7 mouse cellular contexts compared by ENCODE assay signal in genomic region chr4:44973871-44974270, GRCm38 (mm10). TPM values are rescaled to one million over a fixed set of nuclear protein-coding genes. Genes with fewer than 3 reads are reported as not detected.
DNase-seq lines count a peak whose midpoint lies in the region; ATAC-seq lines count a peak whose summit lies in the region.

No protein-coding gene starts in this region.

- 0 out of 2 replicates have a peak, but pooled peaks have one; percentile 21 for ATAC-seq in lung, embryonic 16.5 days (ENCODE audit: low read depth)
- no peak for ATAC-seq in forebrain, embryonic 13.5 days
- peak; percentile 66; the same call in 1 of the 2 replicates for ATAC-seq in limb, embryonic 15.5 days (ENCODE audit: insufficient number of reproducible peaks, low FRiP score, low TSS enrichment, low read depth)
- no peak for ATAC-seq in stomach, embryonic 15.5 days (ENCODE audit: insufficient read depth, low FRiP score, low read depth)

- no peak overlapping the region for H3K27ac ChIP-seq in lung, embryonic 16.5 days (ENCODE audit: low read length)
- H3K27ac ChIP-seq in forebrain, embryonic 13.5 days: no peak overlapping the region
- no peak overlapping the region for H3K27ac ChIP-seq in limb, embryonic 15.5 days
- no peak overlapping the region for H3K27ac ChIP-seq in stomach, embryonic 15.5 days

- H3K9me3 ChIP-seq in lung, embryonic 16.5 days (ENCODE audit: control insufficient read depth, low read length): no peaks in the 10 kb centered on the region
- H3K9me3 ChIP-seq in forebrain, embryonic 13.5 days (replicated peaks): no peaks in the 10 kb centered on the region
- H3K9me3 ChIP-seq in limb, embryonic 15.5 days: no peaks in the 10 kb centered on the region
- no peaks in the 10 kb centered on the region for H3K9me3 ChIP-seq in stomach, embryonic 15.5 days

- H3K4me2 ChIP-seq in lung, embryonic 16.5 days (ENCODE audit: low read depth, low read length): peak overlapping the region; percentile 46
- peak overlapping the region; percentile 38 for H3K4me2 ChIP-seq in forebrain, embryonic 13.5 days
- H3K4me2 ChIP-seq in limb, embryonic 15.5 days: peak overlapping the region; percentile 32; the same call in 1 of the 2 replicates
- peak overlapping the region; percentile 41 for H3K4me2 ChIP-seq in stomach, embryonic 15.5 days

- 41% methylated on average over 14 of the region's 14 CpGs for WGBS in lung, embryonic 16.5 days
- WGBS in forebrain, embryonic 13.5 days: 56% methylated on average over 14 of the region's 14 CpGs
- 50% methylated on average over 14 of the region's 14 CpGs for WGBS in limb, embryonic 15.5 days
- WGBS in stomach, embryonic 15.5 days: 47% methylated on average over 14 of the region's 14 CpGs

- peaks cover 4% of the 10 kb centered on the region; the same call in 1 of the 2 replicates for H3K4me1 ChIP-seq in lung, embryonic 16.5 days (replicated peaks; ENCODE audit: control insufficient read depth, insufficient read depth, low read length)
- H3K4me1 ChIP-seq in forebrain, embryonic 13.5 days: peaks cover 7% of the 10 kb centered on the region
- H3K4me1 ChIP-seq in limb, embryonic 15.5 days: peaks cover 10% of the 10 kb centered on the region
- H3K4me1 ChIP-seq in stomach, embryonic 15.5 days: no peaks in the 10 kb centered on the region; the same call in 1 of the 2 replicates

- H3K36me3 ChIP-seq in lung, embryonic 16.5 days (ENCODE audit: control insufficient read depth, insufficient read depth, low read length): no peaks in the 10 kb centered on the region
- H3K36me3 ChIP-seq in forebrain, embryonic 13.5 days (ENCODE audit: poor library complexity, severe bottlenecking): no peaks in the 10 kb centered on the region
- H3K36me3 ChIP-seq in limb, embryonic 15.5 days: no peaks in the 10 kb centered on the region
- no peaks in the 10 kb centered on the region for H3K36me3 ChIP-seq in stomach, embryonic 15.5 days

- no peaks in the 10 kb centered on the region for H3K27me3 ChIP-seq in lung, embryonic 16.5 days (ENCODE audit: control insufficient read depth, insufficient read depth, low read depth, low read length)
- H3K27me3 ChIP-seq in forebrain, embryonic 13.5 days: no peaks in the 10 kb centered on the region
- no peaks in the 10 kb centered on the region for H3K27me3 ChIP-seq in limb, embryonic 15.5 days
- no peaks in the 10 kb centered on the region for H3K27me3 ChIP-seq in stomach, embryonic 15.5 days (replicated peaks)

- H3K9ac ChIP-seq in lung, embryonic 16.5 days (ENCODE audit: low read length): no peak overlapping the region
- H3K9ac ChIP-seq in forebrain, embryonic 13.5 days: peak overlapping the region; percentile 27; the same call in 1 of the 2 replicates
- H3K9ac ChIP-seq in limb, embryonic 15.5 days: no peak overlapping the region
- no peak overlapping the region for H3K9ac ChIP-seq in stomach, embryonic 15.5 days

- H3K4me3 ChIP-seq in lung, embryonic 16.5 days (ENCODE audit: low read length): peak overlapping the region; percentile 18
- no peak overlapping the region; the same call in 1 of the 2 replicates for H3K4me3 ChIP-seq in forebrain, embryonic 13.5 days
- H3K4me3 ChIP-seq in limb, embryonic 15.5 days: no peak overlapping the region
- H3K4me3 ChIP-seq in stomach, embryonic 15.5 days (replicated peaks): peak overlapping the region; percentile 19; the same call in 1 of the 2 replicates

- DNase-seq in lung, postnatal 14 days: no peak
- DNase-seq in layer of hippocampus, postnatal 36 days: no peak
- no peak for DNase-seq in adrenal gland, postnatal 10 days

RNA-seq across cellular contexts. Expression of gene Grhpr, which starts 7.3 kb away (rescaled TPM):
- polyA plus RNA-seq in lung, embryonic 16.5 days (2015; fragmentation: Nextera tagmentation; extraction: Ambion mirVana): 57.5 and 57.6 TPM in 2 replicates
- 22.5 and 25.6 TPM in 2 replicates for polyA plus RNA-seq in forebrain, embryonic 13.5 days (2015; fragmentation: Nextera tagmentation; extraction: Ambion mirVana)
- 62.2 and 65.4 TPM in 2 replicates for polyA plus RNA-seq in limb, embryonic 15.5 days (2015; fragmentation: Nextera tagmentation; extraction: Ambion mirVana)
- polyA plus RNA-seq in stomach, embryonic 15.5 days (2015; fragmentation: Nextera tagmentation; extraction: Ambion mirVana): 79.2 and 84.2 TPM in 2 replicates
- total RNA-seq in layer of hippocampus, postnatal 36 days (2021): 10 to 100 TPM; 24.5 to 27.0 TPM
- 100 to 1,000 TPM; 145 to 194 TPM for total RNA-seq in adrenal gland, postnatal 10 days (2021)

RNA-seq across cellular contexts. Expression of gene Zbtb5, which starts 38.3 kb away (rescaled TPM):
- 19.2 and 19.5 TPM in 2 replicates for polyA plus RNA-seq in lung, embryonic 16.5 days (2015; fragmentation: Nextera tagmentation; extraction: Ambion mirVana)
- polyA plus RNA-seq in forebrain, embryonic 13.5 days (2015; fragmentation: Nextera tagmentation; extraction: Ambion mirVana): 41.4 and 49.4 TPM in 2 replicates
- 21.7 and 22.8 TPM in 2 replicates for polyA plus RNA-seq in limb, embryonic 15.5 days (2015; fragmentation: Nextera tagmentation; extraction: Ambion mirVana)
- polyA plus RNA-seq in stomach, embryonic 15.5 days (2015; fragmentation: Nextera tagmentation; extraction: Ambion mirVana): 17.6 and 20.1 TPM in 2 replicates
- total RNA-seq in layer of hippocampus, postnatal 36 days (2021): 10 to 100 TPM in 1 of 2 experiments, 1 to 10 TPM in 1; 9.7 to 10.3 TPM
- total RNA-seq in adrenal gland, postnatal 10 days (2021): 10 to 100 TPM; 11.5 to 17.6 TPM

RNA-seq across cellular contexts. Expression of gene Polr1e, which starts 44.5 kb away (rescaled TPM):
- 29.8 and 31.5 TPM in 2 replicates for polyA plus RNA-seq in lung, embryonic 16.5 days (2015; fragmentation: Nextera tagmentation; extraction: Ambion mirVana)
- polyA plus RNA-seq in forebrain, embryonic 13.5 days (2015; fragmentation: Nextera tagmentation; extraction: Ambion mirVana): 37.2 and 40.5 TPM in 2 replicates
- polyA plus RNA-seq in limb, embryonic 15.5 days (2015; fragmentation: Nextera tagmentation; extraction: Ambion mirVana): 29.2 and 36.1 TPM in 2 replicates
- 37.4 and 41.8 TPM in 2 replicates for polyA plus RNA-seq in stomach, embryonic 15.5 days (2015; fragmentation: Nextera tagmentation; extraction: Ambion mirVana)
- total RNA-seq in layer of hippocampus, postnatal 36 days (2021): 10 to 100 TPM; 12.0 to 12.6 TPM
- 10 to 100 TPM; 14.6 to 16.1 TPM for total RNA-seq in adrenal gland, postnatal 10 days (2021)

Comparison
In these comparisons a context has a peak if more than half of its experiments do, and no peak if none do; other contexts are left out.
1. ATAC-seq: peak in lung, embryonic 16.5 days (single experiment) and limb, embryonic 15.5 days (single experiment); none in forebrain, embryonic 13.5 days (single experiment) and stomach, embryonic 15.5 days (single experiment).
2. H3K4me3 ChIP-seq: peak in lung, embryonic 16.5 days (single experiment) and stomach, embryonic 15.5 days (single experiment); none in forebrain, embryonic 13.5 days (single experiment) and limb, embryonic 15.5 days (single experiment).
3. Peak in every context shown above with its lines, with median percentiles within 50 percentile points of each other: H3K4me2 ChIP-seq.